Mouse (Mus musculus) heart, embryonic 13.5 days (tissue): ENCODE measurements around the gene Ampd1. TPM values are rescaled to one million over a fixed set of nuclear protein-coding genes. Genes with fewer than 3 reads are reported as not detected.

Experiments used
- ATAC-seq: fragments of 200-750 bp; cut with Nextera tagmentation; 2 replicates; pipeline ENCODE4 v1.8.0; 2017; ENCODE audit warnings: moderate TSS enrichment; ENCODE audit not compliant: insufficient number of reproducible peaks, low FRiP score, low TSS enrichment; ENCODE audit errors: extremely low read depth
- H3K27ac ChIP-seq: fragments of 300-500 bp; sonication (generic); replicated peaks from 2 replicates; pipeline ENCODE4 v1.5.1; 2015; ENCODE audit warnings: moderate library complexity, mild to moderate bottlenecking, inconsistent platforms
- H3K27me3 ChIP-seq: fragments of 300-500 bp; sonication (generic); replicated peaks from 2 replicates; pipeline ENCODE4 v1.6.1; 2015; ENCODE audit warnings: mild to moderate bottlenecking, inconsistent platforms
- H3K36me3 ChIP-seq: fragments of 300-500 bp; sonication (generic); 2 replicates; pipeline ENCODE4 v1.6.1; 2015; ENCODE audit warnings: mild to moderate bottlenecking, inconsistent platforms
- H3K4me1 ChIP-seq: fragments of 300-500 bp; sonication (generic); 2 replicates; pipeline ENCODE4 v1.6.1; 2015; ENCODE audit warnings: inconsistent platforms
- H3K4me2 ChIP-seq: fragments of 300-500 bp; sonication (generic); 2 replicates; pipeline ENCODE4 v1.6.1; 2015; ENCODE audit warnings: inconsistent platforms, mild to moderate bottlenecking, moderate library complexity
- H3K4me3 ChIP-seq: fragments of 300-500 bp; sonication (generic); 2 replicates; pipeline ENCODE4 v1.5.1; 2015; ENCODE audit warnings: moderate library complexity, mild to moderate bottlenecking, inconsistent platforms
- H3K9ac ChIP-seq: fragments of 300-500 bp; sonication (generic); 2 replicates; pipeline ENCODE4 v1.6.1; 2015; ENCODE audit warnings: inconsistent platforms, mild to moderate bottlenecking, moderate library complexity
- H3K9me3 ChIP-seq: fragments of 300-500 bp; sonication (generic); 2 replicates; pipeline ENCODE4 v1.6.1; 2016; ENCODE audit warnings: inconsistent platforms
- WGBS: fragments of 180-500 bp; shearing (Covaris S2); methylation state at CpG from one replicate; pipeline ENCODE4 v1.1.7; 2015; ENCODE audit warnings: mixed read lengths; 5-methylcytosine and 5-hydroxymethylcytosine counted together
- polyA plus RNA-seq: library from polyadenylated mRNA; unstranded; fragments of >200 nt; fragmentation: Nextera tagmentation; extraction: Ambion mirVana; gene quantifications from 2 replicates; pipeline ENCODE4 v1.2.1, GENCODE M21; 2015

Ampd1 gene
- polyA plus RNA-seq, 1 experiment from 2014 or later = 0.16 TPM

DNA sequence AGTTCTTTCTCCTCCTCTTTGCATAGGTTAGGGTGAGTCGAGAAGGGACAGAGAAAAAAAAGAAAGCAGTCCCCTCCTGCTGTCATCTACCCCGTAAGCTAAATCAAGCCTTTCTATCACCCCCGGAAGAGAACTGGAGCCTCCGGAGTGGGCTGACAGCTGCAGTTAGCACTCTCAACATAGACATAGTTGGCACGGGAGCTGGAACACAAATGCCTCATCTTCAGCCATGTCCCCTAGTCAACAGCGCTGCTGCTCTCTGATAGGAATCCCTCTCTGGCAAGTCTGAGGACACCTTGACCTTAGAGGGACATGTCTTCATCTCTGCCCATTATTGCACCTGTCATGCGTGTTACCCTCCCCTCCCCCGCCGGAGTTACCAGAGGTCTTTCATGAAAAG, 5.5 kb downstream of the Ampd1 start:
- Histone ChIP-seq H3K4me3 (no peak overlapping the region), H3K27ac (no peak overlapping the region), H3K27me3 (no peaks in the 10 kb centered on the region), H3K4me2 (no peak overlapping the region), H3K9me3 (no peaks in the 10 kb centered on the region), H3K4me1 (peaks cover 26% of the 10 kb centered on the region), H3K36me3 (no peaks in the 10 kb centered on the region), H3K9ac (no peak overlapping the region)
- ATAC-seq = no peak
- 61% methylated on average over 9 of the region's 9 CpGs for WGBS

GRCm38 (mm10) chr3:103081051-103081450, 7.2 kb downstream of the Ampd1 start:
- no peak for ATAC-seq
- no peak overlapping the region for H3K4me3 ChIP-seq

DNA sequence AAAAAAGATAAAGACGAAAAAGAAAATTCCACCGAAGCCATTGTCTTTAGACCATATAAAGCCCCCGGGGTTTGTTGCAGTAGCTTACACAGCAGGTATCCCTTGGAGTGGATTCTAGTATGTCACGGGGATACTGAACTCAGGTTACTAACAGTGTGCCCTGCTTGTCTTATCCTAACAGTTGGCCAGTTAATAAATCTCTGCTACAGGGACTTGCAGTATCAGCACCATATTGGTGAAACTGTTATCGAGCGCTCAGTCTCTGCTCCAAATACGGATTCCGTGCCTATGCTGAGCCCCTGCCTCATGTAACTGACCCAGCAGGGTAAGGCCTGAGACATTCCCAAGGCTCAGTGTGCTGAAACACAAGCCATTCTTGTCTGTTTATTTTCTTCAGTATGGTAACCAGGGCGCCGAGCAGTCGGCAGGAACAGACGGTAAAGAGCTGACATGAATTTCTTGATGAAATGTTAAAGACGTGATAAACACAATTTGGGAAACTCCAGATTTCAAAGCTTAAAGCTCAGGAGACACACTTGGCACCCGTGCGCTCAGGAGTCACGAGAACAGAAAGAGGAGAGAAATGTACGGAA, 8.1 kb downstream of the Ampd1 start:
- peak overlapping the region; percentile 24; the same call in 1 of the 2 replicates for H3K27ac ChIP-seq
- WGBS = 80% methylated on average over 17 of the region's 17 CpGs
- no peak for ATAC-seq

More at GRCm38 (mm10) chr3:103081051-103081450, 7.2 kb downstream of the Ampd1 start:
- H3K4me1 ChIP-seq = peaks cover 26% of the 10 kb centered on the region
- H3K27me3 ChIP-seq = no peaks in the 10 kb centered on the region
- no peak overlapping the region for H3K9ac ChIP-seq
- no peaks in the 10 kb centered on the region for H3K36me3 ChIP-seq
- WGBS = 42% methylated on average over 11 of the region's 11 CpGs
- H3K27ac ChIP-seq = no peak overlapping the region
- no peak overlapping the region for H3K4me2 ChIP-seq
- H3K9me3 ChIP-seq = no peaks in the 10 kb centered on the region

DNA sequence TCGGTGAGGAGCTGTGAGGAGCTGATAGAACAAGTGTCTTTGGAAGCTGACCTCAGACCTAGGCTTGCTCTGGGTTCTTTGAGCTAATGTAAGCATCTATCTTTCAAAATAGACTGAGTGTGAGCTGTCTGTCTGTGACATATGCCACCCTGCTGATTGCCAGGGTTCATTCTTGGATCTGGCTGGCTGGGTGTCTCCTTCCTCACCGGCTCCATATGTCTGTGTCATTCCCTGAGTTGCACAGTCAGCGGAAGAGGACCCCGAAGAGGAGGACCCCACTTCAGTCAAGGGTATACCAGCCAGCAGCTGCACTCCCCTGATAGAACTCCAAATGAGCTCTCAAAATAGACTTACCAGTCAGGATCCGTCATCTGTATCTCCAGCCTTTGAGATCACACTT, 8.9 kb downstream of the Ampd1 start:
- WGBS = 42% methylated on average over 5 of the region's 5 CpGs
- H3K4me3 ChIP-seq = no peak overlapping the region
- H3K27ac ChIP-seq = peak overlapping the region; percentile 24; the same call in 1 of the 2 replicates
- H3K4me1 ChIP-seq = peaks cover 26% of the 10 kb centered on the region
- H3K9ac ChIP-seq = no peak overlapping the region
- H3K9me3 ChIP-seq = no peaks in the 10 kb centered on the region
- H3K27me3 ChIP-seq = no peaks in the 10 kb centered on the region
- no peaks in the 10 kb centered on the region for H3K36me3 ChIP-seq
- H3K4me2 ChIP-seq = no peak overlapping the region
- ATAC-seq = no peak

More for the DNA sequence above, 8.1 kb downstream of the Ampd1 start:
- Histone ChIP-seq H3K4me2 (no peak overlapping the region), H3K9me3 (no peaks in the 10 kb centered on the region), H3K27me3 (no peaks in the 10 kb centered on the region), H3K9ac (no peak overlapping the region), H3K36me3 (no peaks in the 10 kb centered on the region), H3K4me3 (no peak overlapping the region), H3K4me1 (peaks cover 26% of the 10 kb centered on the region)

DNA sequence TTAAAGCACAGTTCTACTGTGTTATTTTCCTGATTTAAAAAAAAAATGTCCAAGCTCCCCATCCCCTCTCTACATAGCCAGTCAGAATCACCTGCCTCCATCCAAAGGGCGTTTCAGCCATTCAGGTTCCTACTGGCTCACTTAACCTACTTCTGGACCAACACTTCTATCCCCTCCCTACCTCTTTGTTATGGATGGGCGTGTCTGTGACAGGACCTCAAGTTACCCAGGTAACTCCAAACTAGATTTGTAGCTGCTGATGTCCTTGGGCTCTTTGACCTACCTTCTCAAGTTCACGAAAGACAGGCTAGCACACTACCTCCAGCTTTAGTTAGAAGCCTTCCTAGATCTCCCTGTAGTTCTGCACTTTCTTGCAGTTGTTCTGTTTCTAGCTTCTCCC, 12.2 kb downstream of the Ampd1 start:
- Histone ChIP-seq H3K4me3 (no peak overlapping the region), H3K4me2 (no peak overlapping the region), H3K36me3 (no peaks in the 10 kb centered on the region), H3K4me1 (peaks cover 24% of the 10 kb centered on the region), H3K9ac (no peak overlapping the region), H3K27me3 (peaks cover 4% of the 10 kb centered on the region; the same call in 1 of the 2 replicates), H3K9me3 (no peaks in the 10 kb centered on the region), H3K27ac (no peak overlapping the region)
- ATAC-seq = no peak
- WGBS = 70% methylated on average over 3 of the region's 3 CpGs

- H3K9me3 ChIP-seq = no peaks in the 10 kb centered on the region
- no peak for ATAC-seq
- H3K36me3 ChIP-seq = no peaks in the 10 kb centered on the region
- WGBS = 85% methylated on average over 2 of the region's 2 CpGs
- peaks cover 5% of the 10 kb centered on the region; the same call in 1 of the 2 replicates for H3K27me3 ChIP-seq
- H3K9ac ChIP-seq = no peak overlapping the region
- H3K4me1 ChIP-seq = no peaks in the 10 kb centered on the region
- no peak overlapping the region for H3K4me2 ChIP-seq
- H3K27ac ChIP-seq = no peak overlapping the region
- no peak overlapping the region for H3K4me3 ChIP-seq
These were observed 17.9 kb downstream of the Ampd1 start for GRCm38 (mm10) chr3:103091753-103092152.

GRCm38 (mm10) chr3:103098662-103099061, 24.8 kb downstream of the Ampd1 start:
- H3K27me3 ChIP-seq = no peaks in the 10 kb centered on the region
- peak overlapping the region; percentile 32 for H3K4me2 ChIP-seq
- WGBS = 66% methylated on average over 23 of the region's 23 CpGs
- ATAC-seq = no peak
- no peaks in the 10 kb centered on the region for H3K9me3 ChIP-seq
- H3K4me3 ChIP-seq = no peak overlapping the region
- H3K9ac ChIP-seq = no peak overlapping the region
- H3K27ac ChIP-seq = no peak overlapping the region
- H3K36me3 ChIP-seq = no peaks in the 10 kb centered on the region
- H3K4me1 ChIP-seq = peaks cover 13% of the 10 kb centered on the region

GRCm38 (mm10) chr3:103099667-103100066, 25.9 kb downstream of the Ampd1 start:
- H3K36me3 ChIP-seq = no peaks in the 10 kb centered on the region
- no peaks in the 10 kb centered on the region for H3K9me3 ChIP-seq
- H3K27me3 ChIP-seq = no peaks in the 10 kb centered on the region
- no peak overlapping the region for H3K4me2 ChIP-seq
- no peak overlapping the region for H3K4me3 ChIP-seq
- no peak for ATAC-seq
- H3K9ac ChIP-seq = no peak overlapping the region
- H3K4me1 ChIP-seq = peaks cover 14% of the 10 kb centered on the region
- no peak overlapping the region for H3K27ac ChIP-seq
- 65% methylated on average over 6 of the region's 6 CpGs for WGBS

- peaks cover 14% of the 10 kb centered on the region for H3K4me1 ChIP-seq
- H3K9me3 ChIP-seq = no peaks in the 10 kb centered on the region
- no peak overlapping the region for H3K4me3 ChIP-seq
- H3K27me3 ChIP-seq = no peaks in the 10 kb centered on the region
- no peaks in the 10 kb centered on the region for H3K36me3 ChIP-seq
- H3K9ac ChIP-seq = no peak overlapping the region
- H3K27ac ChIP-seq = no peak overlapping the region
- ATAC-seq = no peak
- no peak overlapping the region for H3K4me2 ChIP-seq
- 44% methylated on average over 2 of the region's 2 CpGs for WGBS
These were observed 26.9 kb downstream of the Ampd1 start for GRCm38 (mm10) chr3:103100735-103101134.

GRCm38 (mm10) chr3:103101194-103101593, 27.4 kb downstream of the Ampd1 start:
- no peak for ATAC-seq
- H3K36me3 ChIP-seq = no peaks in the 10 kb centered on the region
- H3K9ac ChIP-seq = no peak overlapping the region
- peak overlapping the region; percentile 93 for H3K4me2 ChIP-seq
- no peak overlapping the region for H3K27ac ChIP-seq
- WGBS = 58% methylated on average over 5 of the region's 5 CpGs
- no peaks in the 10 kb centered on the region for H3K9me3 ChIP-seq
- peaks cover 14% of the 10 kb centered on the region for H3K4me1 ChIP-seq
- no peaks in the 10 kb centered on the region for H3K27me3 ChIP-seq
- no peak overlapping the region for H3K4me3 ChIP-seq

DNA sequence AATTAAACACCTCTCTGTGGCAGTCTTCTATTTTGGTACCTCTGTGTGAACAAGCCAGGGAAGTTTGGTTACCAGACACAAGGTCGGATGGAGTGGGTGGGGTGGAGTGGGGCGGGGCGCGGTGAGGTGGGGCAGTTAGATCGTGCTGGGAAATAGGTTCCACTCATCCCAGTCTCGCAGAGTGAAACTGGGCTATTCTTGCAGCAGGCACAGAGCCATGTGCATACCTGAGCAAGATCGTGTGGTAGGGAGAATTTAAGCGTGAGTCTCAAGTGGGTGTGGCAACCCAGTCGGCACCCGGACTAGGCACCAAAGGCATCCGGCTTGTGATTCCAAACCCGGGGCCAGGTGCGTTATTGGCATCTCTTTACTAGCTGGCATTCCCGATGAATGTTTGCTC, 28.1 kb downstream of the Ampd1 start:
- 1% methylated on average over 14 of the region's 14 CpGs for WGBS
- H3K4me1 ChIP-seq = peaks cover 14% of the 10 kb centered on the region
- H3K9me3 ChIP-seq = no peaks in the 10 kb centered on the region
- H3K27me3 ChIP-seq = no peaks in the 10 kb centered on the region
- no peak for ATAC-seq
- H3K4me2 ChIP-seq = peak overlapping the region; percentile 93
- H3K9ac ChIP-seq = peak overlapping the region; percentile 87
- H3K36me3 ChIP-seq = no peaks in the 10 kb centered on the region
- peak overlapping the region; percentile 63 for H3K27ac ChIP-seq
- peak overlapping the region; percentile 85 for H3K4me3 ChIP-seq
